Mouse (Mus musculus) MEL (cell line): Measurements from ENCODE around the gene Lce1a2.

Source experiments
- CHD2 ChIP-seq: IDR thresholded peaks from 2 replicates; pipeline ENCODE4 v1.6.1; 2011; ENCODE audit warnings: low read length, improper control_type of control experiment
- CTCF ChIP-seq, 3 experiments: IDR thresholded peaks in 2 of 3; conservative IDR thresholded peaks in 1 of 3; 2 replicates each; pipeline ENCODE4 v1.5.1; 2011 to 2012; ENCODE audit warnings: low read length in 3 of 3, low read depth in 2 of 3, mild to moderate bottlenecking in 2 of 3, improper control_type of control experiment in 1 of 3, inconsistent platforms in 1 of 3, mixed read lengths in 1 of 3, moderate library complexity in 1 of 3; ENCODE audit not compliant: control insufficient read depth in 1 of 3, insufficient read depth in 1 of 3, poor library complexity in 1 of 3, severe bottlenecking in 1 of 3
- EP300 ChIP-seq, 2 experiments: IDR thresholded peaks; 2 replicates each; pipeline ENCODE4 v1.6.1; 2011; ENCODE audit warnings: improper control_type of control experiment in 2 of 2, low read length in 2 of 2, low read depth in 1 of 2, mild to moderate bottlenecking in 1 of 2
- ETS1 ChIP-seq: IDR thresholded peaks from 2 replicates; pipeline ENCODE4 v1.6.1; 2012; ENCODE audit warnings: low read depth, mild to moderate bottlenecking, inconsistent platforms, low read length, improper control_type of control experiment, moderate library complexity
- GATA1 ChIP-seq: IDR thresholded peaks from 2 replicates; pipeline ENCODE4 v1.6.1; 2011; ENCODE audit warnings: low read depth, low read length, improper control_type of control experiment
- HCFC1 ChIP-seq: IDR thresholded peaks from 2 replicates; pipeline ENCODE4 v1.6.1; 2012; ENCODE audit warnings: low read depth, mild to moderate bottlenecking, inconsistent platforms, low read length, improper control_type of control experiment, moderate library complexity
- MAFK ChIP-seq: IDR thresholded peaks from 2 replicates; pipeline ENCODE4 v1.6.1; 2011; ENCODE audit warnings: low read depth, mild to moderate bottlenecking, low read length, improper control_type of control experiment, borderline replicate concordance
- MXI1 ChIP-seq: IDR thresholded peaks from 2 replicates; pipeline ENCODE4 v1.6.1; 2011; ENCODE audit warnings: mild to moderate bottlenecking, low read depth, low read length, improper control_type of control experiment
- POLR2A ChIP-seq, 2 experiments: IDR thresholded peaks; 2 replicates each; pipeline ENCODE4 v1.6.1; 2011 to 2012; ENCODE audit warnings: low read length in 2 of 2, mild to moderate bottlenecking in 2 of 2, control low read depth in 1 of 2, improper control_type of control experiment in 1 of 2, low read depth in 1 of 2, moderate library complexity in 1 of 2; ENCODE audit not compliant: control insufficient read depth in 1 of 2, insufficient read depth in 1 of 2, poor library complexity in 1 of 2
- POLR2AphosphoS5 ChIP-seq: IDR thresholded peaks from 2 replicates; pipeline ENCODE4 v1.6.1; 2012; ENCODE audit warnings: low read depth, borderline replicate concordance, mild to moderate bottlenecking, inconsistent platforms, low read length, moderate library complexity, mixed read lengths
- SMC3 ChIP-seq: IDR thresholded peaks from 2 replicates; pipeline ENCODE4 v1.6.1; 2011; ENCODE audit warnings: low read depth, low read length, improper control_type of control experiment
- TBP ChIP-seq: IDR thresholded peaks from 2 replicates; pipeline ENCODE4 v1.8.0; 2011; ENCODE audit warnings: low read depth, low read length, improper control_type of control experiment
- ZMIZ1 ChIP-seq: IDR thresholded peaks from 2 replicates; pipeline ENCODE4 v1.6.1; 2012; ENCODE audit warnings: low read depth, mild to moderate bottlenecking, inconsistent platforms, low read length, improper control_type of control experiment, moderate library complexity
- ZNF384 ChIP-seq: IDR thresholded peaks from 2 replicates; pipeline ENCODE4 v1.6.1; 2012; ENCODE audit warnings: low read depth, mild to moderate bottlenecking, inconsistent platforms, low read length, improper control_type of control experiment

DNA sequence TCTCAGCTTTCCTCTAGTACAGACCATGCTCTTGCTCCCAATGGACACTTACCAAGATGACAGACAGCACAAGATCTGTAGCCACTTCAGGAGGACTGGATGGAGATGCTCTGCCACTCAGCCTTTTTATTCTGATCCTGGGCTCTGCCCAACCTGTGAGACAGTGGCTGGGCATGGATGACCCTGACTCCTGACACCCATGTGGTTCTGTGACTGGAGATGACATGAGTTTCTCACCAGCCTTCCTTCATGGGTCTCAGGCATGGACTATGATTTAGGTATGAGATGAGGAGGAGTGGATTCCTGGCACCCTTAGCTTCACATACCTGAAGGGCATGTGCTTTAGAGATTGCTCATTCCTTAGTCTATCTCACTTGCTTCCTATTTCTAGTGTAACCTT, 13.3 kb downstream of the Lce1a2 start, which contains the start of gene Lce1b:
- TF ChIP-seq POLR2A (IDR thresholded peaks at IDR 0.05; ENCODE audit: control insufficient read depth in 1 of 2, insufficient read depth in 1 of 2, low read depth in 1 of 2, low read length in 2 of 2, poor library complexity in 1 of 2) (no peak), EP300 (IDR thresholded peaks at IDR 0.05; ENCODE audit: low read depth in 1 of 2, low read length in 2 of 2) (no peak), CTCF (IDR thresholded peaks at IDR 0.05 in 2 of 3, conservative IDR thresholded peaks at IDR 0.05 in 1 of 3; ENCODE audit: control insufficient read depth in 1 of 3, insufficient read depth in 1 of 3, low read depth in 2 of 3, low read length in 3 of 3, poor library complexity in 1 of 3, severe bottlenecking in 1 of 3) (no peak), POLR2AphosphoS5 (no peak), ZMIZ1 (no peak), MAFK (no peak), CHD2 (no peak), GATA1 (no peak), HCFC1 (no peak), ZNF384 (no peak), TBP (no peak), ETS1 (no peak), MXI1 (no peak), SMC3 (no peak)
